Mouse (Mus musculus) hindbrain, embryonic 12.5 days (tissue): ENCODE results near the gene Scarf1. TPM values are rescaled to one million over a fixed set of nuclear protein-coding genes. Genes with fewer than 3 reads are reported as not detected.
A peak's percentile ranks its signal among the peaks of the same experiment; 100 is the strongest.

ENCODE experiments used
- ATAC-seq: fragments of 200-750 bp; cut with Nextera tagmentation; 2 replicates; pipeline ENCODE4 v1.8.0; 2017; ENCODE audit warnings: moderate TSS enrichment; ENCODE audit not compliant: low FRiP score
- H3K27ac ChIP-seq: fragments of 300-500 bp; sonication (generic); 2 replicates; pipeline ENCODE4 v1.5.1; 2016; ENCODE audit warnings: mild to moderate bottlenecking
- H3K27me3 ChIP-seq: fragments of 300-500 bp; sonication (generic); 2 replicates; pipeline ENCODE4 v1.6.1; 2016; ENCODE audit warnings: mild to moderate bottlenecking
- H3K36me3 ChIP-seq: fragments of 300-500 bp; sonication (generic); 2 replicates; pipeline ENCODE4 v1.6.1; 2016; ENCODE audit warnings: mild to moderate bottlenecking
- H3K4me1 ChIP-seq: fragments of 300-500 bp; sonication (generic); 2 replicates; pipeline ENCODE4 v1.6.1; 2016
- H3K4me2 ChIP-seq: fragments of 300-500 bp; sonication (generic); replicated peaks from 2 replicates; pipeline ENCODE4 v1.6.1; 2016; ENCODE audit warnings: mild to moderate bottlenecking
- H3K4me3 ChIP-seq: fragments of 300-500 bp; sonication (generic); 2 replicates; pipeline ENCODE4 v1.5.1; 2016; ENCODE audit warnings: mild to moderate bottlenecking
- H3K9ac ChIP-seq: fragments of 300-500 bp; sonication (generic); 2 replicates; pipeline ENCODE4 v1.6.1; 2016; ENCODE audit warnings: mild to moderate bottlenecking, moderate library complexity
- H3K9me3 ChIP-seq: fragments of 300-500 bp; sonication (generic); replicated peaks from 2 replicates; pipeline ENCODE4 v1.6.1; 2016; ENCODE audit warnings: mild to moderate bottlenecking
- WGBS: fragments of 180-500 bp; shearing (Covaris S2); methylation state at CpG from one replicate; pipeline ENCODE4 v1.1.7; 2016; 5-methylcytosine and 5-hydroxymethylcytosine counted together
- polyA plus RNA-seq: library from polyadenylated mRNA; unstranded; fragments of >200 nt; fragmentation: Nextera tagmentation; extraction: Ambion mirVana; gene quantifications from 2 replicates; pipeline ENCODE4 v1.2.1, GENCODE M21; 2016

The Scarf1 gene
- polyA plus RNA-seq, 1 experiment from 2014 or later, result 5.7 TPM

DNA sequence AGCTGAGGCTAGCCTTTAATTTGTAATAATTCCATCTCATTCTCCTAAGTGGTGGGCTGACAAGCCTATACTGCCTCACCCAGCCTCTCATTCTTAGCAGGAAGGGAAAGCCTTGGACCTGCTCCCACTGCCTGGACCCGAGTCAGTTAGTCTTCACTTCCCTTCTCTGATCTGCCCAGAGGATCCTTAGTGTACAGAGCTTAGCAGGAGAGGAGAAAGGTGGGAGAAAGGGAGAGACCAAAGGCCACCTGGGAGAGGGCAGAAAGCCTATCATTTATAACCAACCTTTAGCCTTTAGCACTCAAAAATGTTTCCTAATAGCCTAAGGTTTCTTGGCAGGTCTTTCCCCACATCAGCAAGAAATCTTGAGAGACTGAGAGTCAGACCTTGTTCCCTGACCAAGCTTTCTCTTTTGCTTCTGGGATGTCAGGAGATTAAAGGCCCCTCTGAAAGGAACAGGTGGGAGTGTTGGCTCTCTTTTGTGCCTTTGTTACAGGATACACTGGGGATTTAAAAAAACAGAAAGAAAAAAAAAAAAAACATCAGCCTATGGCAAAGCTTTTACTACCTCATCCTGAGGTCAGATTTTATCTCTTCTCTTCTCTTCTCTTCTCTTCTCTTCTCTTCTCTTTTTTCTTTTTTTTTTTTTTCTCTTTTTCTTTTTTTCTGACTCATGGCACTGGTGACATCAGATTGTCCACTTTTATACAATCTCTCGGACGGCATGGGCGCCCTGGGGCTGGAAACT is 21.1 kb downstream of the Scarf1 start:
- Histone ChIP-seq H3K9me3 (no peaks in the 10 kb centered on the region), H3K36me3 (no peaks in the 10 kb centered on the region), H3K4me2 (peak overlapping the region; percentile 29; the same call in 1 of the 2 replicates), H3K4me3 (no peak overlapping the region), H3K27me3 (no peaks in the 10 kb centered on the region), H3K9ac (0 out of 2 replicates have a peak overlapping the region, but pooled peaks have one; percentile 10), H3K27ac (no peak overlapping the region), H3K4me1 (peaks cover 46% of the 10 kb centered on the region)
- no peak for ATAC-seq
- 63% methylated on average over 4 of the region's 4 CpGs for WGBS

DNA sequence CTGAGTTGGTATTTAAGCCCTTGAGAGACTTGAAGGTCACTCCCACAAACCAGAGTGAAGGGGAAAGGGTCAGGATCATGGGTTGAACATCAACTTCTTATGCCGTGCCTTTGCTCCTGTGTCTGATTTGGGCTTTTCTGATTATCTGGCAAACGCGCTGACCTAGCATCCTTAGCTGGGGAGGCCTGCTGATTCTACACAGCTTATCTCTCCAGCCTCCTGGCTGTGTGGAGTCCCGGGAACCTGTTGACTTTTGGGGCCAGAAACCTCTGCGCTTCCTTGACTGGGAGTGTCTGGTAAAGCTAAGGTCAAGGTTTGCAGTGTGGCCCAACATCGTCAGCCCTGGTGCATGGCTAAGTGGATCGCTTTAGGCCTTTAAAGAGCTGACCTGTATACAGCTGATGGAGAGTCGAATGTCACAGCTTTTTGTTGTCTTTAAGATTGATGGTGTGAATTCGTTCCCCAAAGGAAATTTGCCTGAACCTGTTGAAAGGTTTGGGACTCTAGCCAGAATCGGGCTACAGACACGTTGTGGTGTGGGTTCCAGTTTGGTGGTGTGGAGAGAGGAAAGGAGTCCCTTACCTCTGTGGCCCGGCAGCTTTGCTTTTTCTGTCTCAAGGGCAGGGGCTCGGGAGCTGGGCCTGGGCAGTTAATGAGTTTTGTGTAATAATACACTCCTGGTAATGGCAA is 21.9 kb downstream of the Scarf1 start:
- Histone ChIP-seq H3K36me3 (no peaks in the 10 kb centered on the region), H3K27me3 (no peaks in the 10 kb centered on the region), H3K9ac (peak overlapping the region; percentile 27; the same call in 1 of the 2 replicates), H3K4me3 (no peak overlapping the region), H3K9me3 (no peaks in the 10 kb centered on the region), H3K4me1 (peaks cover 46% of the 10 kb centered on the region), H3K27ac (no peak overlapping the region), H3K4me2 (peak overlapping the region; percentile 34)
- ATAC-seq, result no peak
- WGBS, result 44% methylated on average over 13 of the region's 13 CpGs

- WGBS, result 89% methylated on average over 12 of the region's 12 CpGs
- no peak overlapping the region for H3K27ac ChIP-seq
Observed at GRCm38 (mm10) chr11:75536255-75537024, 23.1 kb downstream of the Scarf1 start.

DNA sequence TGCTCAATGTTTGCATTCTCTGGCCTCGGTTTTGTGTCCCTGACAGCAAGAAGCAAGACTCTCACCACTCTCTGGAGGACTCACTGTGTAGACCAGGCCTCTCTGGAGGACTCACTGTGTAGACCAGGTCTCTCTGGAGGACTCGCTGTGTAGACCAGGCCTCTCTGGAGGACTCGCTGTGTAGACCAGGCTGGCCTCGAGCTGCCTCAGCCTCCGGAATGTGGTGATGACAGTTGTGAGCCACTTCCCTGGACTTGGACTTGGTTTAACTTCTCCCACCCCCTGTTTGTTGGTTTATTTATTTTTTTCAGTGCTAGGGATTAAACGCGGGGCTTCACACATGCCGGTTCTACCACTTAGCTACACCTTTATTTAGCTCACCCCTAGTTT is 23.7 kb downstream of the Scarf1 start:
- Histone ChIP-seq H3K27me3 (no peaks in the 10 kb centered on the region), H3K9ac (no peak overlapping the region), H3K36me3 (no peaks in the 10 kb centered on the region), H3K4me3 (no peak overlapping the region), H3K9me3 (no peaks in the 10 kb centered on the region), H3K4me2 (no peak overlapping the region), H3K4me1 (peaks cover 46% of the 10 kb centered on the region), H3K27ac (no peak overlapping the region)
- 82% methylated on average over 8 of the region's 8 CpGs for WGBS
- no peak for ATAC-seq

More at GRCm38 (mm10) chr11:75536255-75537024, 23.1 kb downstream of the Scarf1 start:
- no peaks in the 10 kb centered on the region for H3K27me3 ChIP-seq
- H3K4me2 ChIP-seq, result no peak overlapping the region
- H3K9me3 ChIP-seq, result no peaks in the 10 kb centered on the region
- no peak for ATAC-seq
- no peak overlapping the region for H3K4me3 ChIP-seq
- H3K4me1 ChIP-seq, result peaks cover 46% of the 10 kb centered on the region
- no peak overlapping the region for H3K9ac ChIP-seq
- no peaks in the 10 kb centered on the region for H3K36me3 ChIP-seq

- no peak for ATAC-seq
- Histone ChIP-seq H3K27me3 (no peaks in the 10 kb centered on the region), H3K4me1 (peaks cover 40% of the 10 kb centered on the region), H3K9ac (0 out of 2 replicates have a peak overlapping the region, but pooled peaks have one; percentile 18), H3K27ac (0 out of 2 replicates have a peak overlapping the region, but pooled peaks have one; percentile 24), H3K9me3 (no peaks in the 10 kb centered on the region), H3K4me3 (no peak overlapping the region), H3K36me3 (no peaks in the 10 kb centered on the region), H3K4me2 (no peak overlapping the region)
- 36% methylated on average over 11 of the region's 11 CpGs for WGBS
Observed at GRCm38 (mm10) chr11:75537491-75538183, 24.3 kb downstream of the Scarf1 start.

- WGBS, result 64% methylated on average over 9 of the region's 9 CpGs
- Histone ChIP-seq H3K4me1 (peaks cover 35% of the 10 kb centered on the region), H3K36me3 (no peaks in the 10 kb centered on the region), H3K27ac (0 out of 2 replicates have a peak overlapping the region, but pooled peaks have one; percentile 24), H3K27me3 (no peaks in the 10 kb centered on the region), H3K4me2 (no peak overlapping the region), H3K4me3 (no peak overlapping the region), H3K9ac (0 out of 2 replicates have a peak overlapping the region, but pooled peaks have one; percentile 1), H3K9me3 (no peaks in the 10 kb centered on the region)
- no peak for ATAC-seq
Observed at GRCm38 (mm10) chr11:75538184-75538969, 25.0 kb downstream of the Scarf1 start.

GRCm38 (mm10) chr11:75538970-75539299 is 25.6 kb downstream of the Scarf1 start:
- Histone ChIP-seq H3K27me3 (no peaks in the 10 kb centered on the region), H3K9ac (no peak overlapping the region), H3K27ac (no peak overlapping the region), H3K4me2 (no peak overlapping the region), H3K9me3 (no peaks in the 10 kb centered on the region), H3K4me3 (no peak overlapping the region), H3K36me3 (no peaks in the 10 kb centered on the region), H3K4me1 (peaks cover 32% of the 10 kb centered on the region)
- ATAC-seq, result no peak
- WGBS, result 92% methylated on average over 13 of the region's 13 CpGs

- Histone ChIP-seq H3K27ac (no peak overlapping the region), H3K36me3 (0 out of 2 replicates have a peak, but pooled peaks cover 9% of the 10 kb centered on the region), H3K4me1 (peaks cover 24% of the 10 kb centered on the region), H3K4me2 (no peak overlapping the region), H3K9ac (no peak overlapping the region), H3K9me3 (no peaks in the 10 kb centered on the region), H3K4me3 (no peak overlapping the region), H3K27me3 (no peaks in the 10 kb centered on the region)
- no peak for ATAC-seq
- 83% methylated on average over 8 of the region's 8 CpGs for WGBS
Observed at GRCm38 (mm10) chr11:75540209-75540608, 26.9 kb downstream of the Scarf1 start.

DNA sequence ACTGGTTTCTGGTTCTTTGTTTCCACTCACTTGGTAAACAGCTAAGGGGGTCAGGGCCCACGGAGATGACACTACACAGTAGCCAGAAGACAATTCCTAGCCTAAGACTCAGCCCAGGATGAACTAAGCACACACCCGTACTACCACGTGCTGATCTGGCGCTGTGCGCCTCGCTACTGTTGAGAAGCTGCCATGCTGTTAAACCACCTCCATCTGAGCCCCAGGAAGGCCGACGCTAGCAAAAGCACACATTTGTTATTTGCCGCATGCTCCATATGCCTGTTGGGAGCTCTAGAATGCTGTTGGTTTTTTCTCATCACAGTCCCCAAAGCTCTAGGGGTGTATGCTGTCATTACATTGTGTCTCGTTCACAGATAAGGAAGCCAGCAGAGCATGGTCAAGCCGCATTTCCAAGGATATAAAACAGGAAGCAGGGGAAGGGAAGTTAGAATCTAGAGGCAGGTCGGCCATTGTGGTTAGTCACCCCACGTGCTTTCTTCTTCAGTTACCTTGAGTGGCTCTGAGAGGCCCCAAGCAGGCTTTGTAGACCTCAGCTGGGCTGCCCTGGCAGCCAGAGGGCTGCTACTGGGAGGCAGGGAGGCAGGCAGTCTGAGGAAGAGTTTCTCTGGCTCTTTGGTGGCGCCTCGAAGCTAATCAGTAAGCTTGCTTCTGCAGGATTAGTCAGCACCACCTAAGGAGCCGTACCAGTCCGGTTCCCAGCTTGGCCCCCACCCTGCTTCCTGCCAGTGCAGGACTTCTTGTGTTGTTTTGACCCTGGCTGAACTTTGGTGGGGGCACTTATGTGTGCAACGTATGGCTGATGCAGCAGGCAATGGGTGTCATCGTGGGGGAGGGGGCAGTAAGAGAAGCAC is 27.6 kb downstream of the Scarf1 start:
- Histone ChIP-seq H3K9me3 (no peaks in the 10 kb centered on the region), H3K9ac (no peak overlapping the region), H3K4me1 (peaks cover 17% of the 10 kb centered on the region), H3K36me3 (peaks cover 15% of the 10 kb centered on the region; the same call in 1 of the 2 replicates), H3K4me3 (no peak overlapping the region), H3K4me2 (no peak overlapping the region), H3K27ac (no peak overlapping the region), H3K27me3 (no peaks in the 10 kb centered on the region)
- no peak for ATAC-seq
- whole genome bisulfite sequencing, result 80% methylated on average over 19 of the region's 19 CpGs

DNA sequence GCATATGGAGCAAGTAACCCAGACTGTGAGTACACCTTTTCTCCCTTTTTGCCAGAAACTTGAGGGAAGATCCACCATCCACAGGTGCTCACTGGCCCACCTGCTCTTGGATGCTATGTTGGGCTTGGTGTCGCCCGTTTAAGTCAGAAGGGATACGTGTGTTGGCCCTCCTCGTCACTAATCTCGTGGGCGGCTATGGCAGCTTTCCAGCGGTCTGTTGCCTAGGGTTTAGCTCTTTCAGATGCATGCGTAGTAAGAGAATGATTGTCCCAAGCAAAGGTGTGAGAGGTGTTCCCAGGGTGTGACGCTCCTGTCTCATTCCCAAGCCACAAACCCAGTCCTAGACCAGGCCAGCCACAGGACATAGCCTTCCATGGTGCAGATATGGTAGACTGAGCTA is 31.4 kb downstream of the Scarf1 start:
- H3K36me3 ChIP-seq, result peaks cover 29% of the 10 kb centered on the region
- no peak overlapping the region for H3K27ac ChIP-seq
- 87% methylated on average over 9 of the region's 9 CpGs for WGBS
- no peaks in the 10 kb centered on the region for H3K27me3 ChIP-seq
- no peak overlapping the region for H3K4me2 ChIP-seq
- H3K4me3 ChIP-seq, result no peak overlapping the region
- H3K9ac ChIP-seq, result no peak overlapping the region
- peaks cover under 1% of the 10 kb centered on the region for H3K4me1 ChIP-seq
- no peak for ATAC-seq
- no peaks in the 10 kb centered on the region for H3K9me3 ChIP-seq
